Mouse (Mus musculus) brain, embryonic 14.5 days (tissue): ENCODE measurements around the gene Hmgb4. TPM values are rescaled to one million over a fixed set of nuclear protein-coding genes. Genes with fewer than 3 reads are reported as not detected.

Source experiments
- DNase-seq: peaks from one replicate; pipeline ENCODE4 v3.0.0-alpha.2; 2011; ENCODE audit warnings: low read depth
- CTCF ChIP-seq: fragments of 200-500 bp; IDR thresholded peaks from 2 replicates; pipeline ENCODE4 v1.5.1; 2012; ENCODE audit warnings: inconsistent platforms, mild to moderate bottlenecking, moderate library complexity, borderline replicate concordance; ENCODE audit not compliant: insufficient read depth, insufficient read length; ENCODE audit errors: extremely low read depth
- POLR2A ChIP-seq: fragments of 200-500 bp; IDR thresholded peaks from 2 replicates; pipeline ENCODE4 v1.6.1; 2012; ENCODE audit warnings: mild to moderate bottlenecking, inconsistent platforms, borderline replicate concordance; ENCODE audit not compliant: poor library complexity, insufficient read depth, insufficient read length, severe bottlenecking; ENCODE audit errors: extremely low read depth
- polyA plus RNA-seq: library from polyadenylated mRNA; depleted of rRNA; stranded (reverse); fragments of >200 nt; gene quantifications from 2 replicates; pipeline ENCODE4 v1.2.3, GENCODE M21; 2012

The Hmgb4 gene
- polyA plus RNA-seq, 1 experiment, result not detected

DNA sequence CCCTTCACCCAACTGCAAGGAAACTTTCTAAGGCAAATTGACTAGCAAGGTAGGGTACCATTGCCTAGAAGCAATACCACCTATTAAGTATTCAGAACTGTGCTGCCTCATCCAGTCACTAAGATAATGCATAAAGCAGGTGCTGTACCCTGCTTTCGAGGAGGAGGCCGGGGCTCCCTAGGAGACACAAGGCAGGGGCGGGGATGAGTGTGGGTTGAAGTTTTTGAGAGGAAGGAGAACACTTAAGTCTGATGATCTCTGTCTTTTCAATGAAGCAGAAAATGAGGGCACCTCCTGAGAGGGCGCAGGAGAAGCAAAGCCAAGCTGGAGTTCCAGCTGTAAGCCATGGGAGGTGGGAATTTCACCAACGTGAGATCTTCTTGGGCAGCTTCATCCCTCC, 1.5 kb downstream of the Hmgb4 start:
- DNase-seq, result no peak
- no peak for TF ChIP-seq CTCF
- no peak for TF ChIP-seq POLR2A

DNA sequence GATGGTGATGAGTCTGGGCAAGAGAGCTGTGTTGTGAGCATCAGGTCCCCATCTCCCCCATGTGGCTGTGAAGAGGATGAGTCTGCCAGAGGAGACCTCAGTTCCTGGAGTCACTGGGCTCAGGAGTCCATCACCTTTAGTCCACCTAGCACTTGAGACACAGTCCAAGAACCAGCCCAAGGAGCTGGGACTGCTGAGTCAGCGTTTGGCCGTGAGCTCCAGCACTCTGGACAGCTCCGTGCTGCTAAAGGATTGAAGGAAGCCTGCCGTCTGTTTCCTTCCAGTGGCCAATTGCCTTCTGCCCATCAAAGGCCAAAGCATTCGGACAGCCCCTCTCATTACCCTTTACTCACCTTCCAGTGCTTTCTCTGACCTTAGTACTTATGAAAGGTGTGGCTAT, 12.1 kb downstream of the Hmgb4 start:
- TF ChIP-seq POLR2A, result no peak
- TF ChIP-seq CTCF, result no peak
- DNase-seq, result peak; percentile 25

DNA sequence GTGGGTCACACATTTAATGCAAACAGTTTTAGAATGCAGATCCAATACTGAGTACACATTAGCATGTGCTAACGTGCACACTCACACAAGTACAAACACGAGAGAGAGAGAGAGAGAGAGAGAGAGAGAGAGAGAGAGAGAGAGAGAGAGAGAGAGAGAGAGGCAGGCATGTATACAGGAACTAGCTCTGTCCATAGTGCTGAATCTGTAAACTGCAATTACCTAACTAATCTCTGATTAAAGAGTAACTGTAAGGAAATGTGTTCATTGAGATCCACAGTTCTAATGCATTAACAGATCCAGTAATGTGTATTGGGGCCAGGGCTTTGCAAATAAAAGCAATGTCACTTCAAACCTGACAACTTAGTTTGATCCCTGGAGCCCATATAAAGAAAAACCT, 15.6 kb downstream of the Hmgb4 start:
- TF ChIP-seq CTCF (no peak), POLR2A (no peak)
- DNase-seq, result no peak

DNA sequence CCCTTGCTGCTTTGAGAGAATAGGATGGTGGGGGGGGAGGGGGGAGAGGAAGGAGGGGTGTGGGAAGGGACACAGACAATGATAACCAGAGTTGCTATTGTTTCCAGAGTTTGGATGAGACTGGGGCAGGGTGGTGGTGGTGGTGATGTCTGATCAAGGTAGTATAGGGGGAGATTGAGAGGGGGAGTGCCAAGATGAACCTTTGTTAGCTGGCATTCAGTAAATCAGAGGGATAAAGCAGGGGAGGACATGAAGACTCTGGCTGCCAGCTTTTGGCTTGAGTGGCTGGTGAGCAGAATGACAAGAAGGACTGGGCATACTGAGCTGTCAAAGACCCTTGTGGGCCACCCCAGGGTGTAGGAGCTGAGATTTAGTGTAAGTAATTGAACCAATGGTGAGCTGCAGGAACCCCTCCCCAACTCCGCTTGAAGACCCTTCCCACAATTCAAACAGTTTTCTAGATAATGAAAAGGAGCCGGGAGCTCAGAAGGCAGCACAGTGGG, 18.9 kb downstream of the Hmgb4 start:
- no peak for TF ChIP-seq CTCF
- no peak for TF ChIP-seq POLR2A
- peak; percentile 24 for DNase-seq

DNA sequence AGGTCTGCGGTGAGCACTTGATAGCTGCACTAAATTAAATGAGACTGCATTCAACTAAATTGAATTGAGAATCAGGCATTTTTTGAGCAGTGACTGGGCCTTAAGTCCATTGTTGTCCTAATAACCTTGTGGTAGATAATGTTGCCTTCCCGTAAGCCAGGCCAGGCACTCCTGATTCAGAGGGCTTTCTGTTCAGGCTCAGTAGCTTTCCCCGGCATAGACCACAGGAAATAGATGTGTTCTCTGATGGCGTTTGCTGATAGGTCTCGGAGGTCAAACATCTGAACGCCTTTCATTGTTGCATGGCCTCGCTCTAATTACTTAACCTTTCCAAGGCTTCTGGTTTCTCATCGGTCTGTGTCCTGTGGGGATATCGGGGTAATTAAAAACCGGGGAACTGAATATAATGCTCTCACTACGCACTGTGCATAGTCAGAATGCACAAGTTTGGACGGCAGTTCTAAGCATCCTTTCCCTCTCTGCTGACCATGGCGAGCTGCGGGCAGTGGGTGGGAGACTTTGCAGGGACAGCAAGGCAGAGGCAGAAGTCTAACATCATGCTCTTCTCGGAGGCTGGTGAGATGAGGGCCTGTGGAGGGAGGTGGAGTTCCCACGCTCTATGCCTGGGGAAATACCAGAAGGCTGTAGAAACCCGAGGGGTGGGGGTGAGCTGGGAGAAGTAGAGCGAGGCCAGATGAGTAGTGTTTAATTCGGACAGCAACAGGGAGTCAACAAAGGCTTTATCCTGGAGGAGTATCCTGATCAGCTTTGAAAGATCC, 19.5 kb downstream of the Hmgb4 start:
- DNase-seq, result peak; percentile 39
- TF ChIP-seq POLR2A (no peak), CTCF (no peak)

DNA sequence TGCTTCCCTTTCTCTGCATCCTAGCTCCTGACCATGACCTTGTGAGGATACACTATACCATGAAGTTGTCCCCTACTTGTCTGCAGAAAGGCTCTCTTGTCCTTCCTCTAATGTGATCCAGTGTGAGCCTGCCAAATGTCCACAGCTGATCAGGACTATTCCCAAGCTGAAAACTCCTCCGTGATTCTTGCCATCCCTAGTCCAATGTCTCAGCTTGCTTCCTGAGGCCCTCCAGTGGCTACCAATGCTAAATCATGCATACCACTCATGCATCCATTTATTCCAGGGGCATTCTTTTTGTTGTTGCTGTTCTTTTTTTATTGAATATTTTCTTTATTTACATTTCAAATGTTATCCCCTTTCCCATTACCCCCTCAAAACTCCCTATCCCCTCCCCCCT, 21.6 kb downstream of the Hmgb4 start:
- TF ChIP-seq POLR2A (no peak), CTCF (peak; percentile 25; the same call in 1 of the 2 replicates)
- peak; percentile 14 for DNase-seq

DNA sequence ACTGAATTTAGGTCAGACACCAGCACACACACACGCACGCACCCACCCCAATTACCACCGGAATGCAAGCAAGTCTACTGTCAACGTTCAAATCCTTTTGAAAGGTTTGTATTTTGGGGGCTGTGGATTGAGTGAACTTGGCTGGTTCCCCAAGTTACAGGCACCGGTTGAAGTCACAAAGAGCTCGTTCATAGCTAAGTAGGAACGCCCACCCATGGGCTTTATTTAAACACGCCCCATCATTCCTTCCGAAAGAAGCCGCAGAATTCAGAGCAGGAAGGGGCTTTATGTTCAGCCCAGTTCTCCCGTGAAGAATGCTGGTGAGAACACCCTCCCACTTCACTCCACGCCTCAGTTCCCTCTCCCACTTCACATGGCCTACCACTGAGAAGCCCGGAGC, 27.3 kb downstream of the Hmgb4 start:
- peak; percentile 61 for DNase-seq
- TF ChIP-seq CTCF (no peak), POLR2A (no peak)

DNA sequence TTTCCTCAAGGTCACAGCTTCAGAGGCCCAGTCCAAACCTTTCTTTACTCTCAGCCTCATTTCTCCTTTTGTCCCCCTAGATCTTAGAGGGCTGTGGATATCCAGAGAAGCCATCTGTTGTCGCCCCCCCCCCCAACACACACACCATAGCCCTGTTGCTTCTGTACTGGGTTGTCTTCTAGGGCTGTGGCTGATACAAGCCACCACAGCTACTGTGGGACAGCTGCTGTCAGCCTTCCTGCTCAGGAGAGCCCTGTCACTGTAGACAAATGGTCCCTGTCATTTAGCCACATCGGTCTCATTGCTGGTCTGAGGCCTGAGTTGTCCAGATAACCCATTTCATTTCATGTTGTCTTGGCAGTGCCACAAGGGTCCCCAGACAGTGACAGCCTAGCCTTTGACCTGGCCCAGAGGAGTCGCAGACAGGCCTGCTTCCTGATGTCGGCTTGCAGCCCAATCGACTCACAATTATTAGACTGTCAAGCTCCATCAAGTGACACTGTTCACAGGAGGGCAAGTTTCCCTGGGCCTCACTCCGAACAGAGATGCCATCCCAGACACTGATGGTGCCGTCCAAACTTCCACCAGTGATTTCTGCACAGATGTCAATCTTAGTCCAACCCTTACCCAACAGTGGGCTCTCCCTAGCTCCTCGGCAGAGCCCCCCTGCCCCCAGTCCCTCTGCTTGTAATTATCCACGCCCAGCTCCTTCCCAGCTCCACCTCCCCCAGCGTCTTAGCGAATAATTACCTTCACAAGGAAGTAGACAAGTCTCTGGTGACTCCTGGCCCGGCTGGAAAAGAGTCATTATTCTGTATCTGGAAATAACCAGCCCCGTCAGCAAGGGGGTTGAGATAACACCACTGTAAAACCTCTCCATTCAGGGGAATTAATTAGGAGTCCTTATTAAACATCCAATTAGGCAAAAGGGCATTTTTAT, 33.1 kb downstream of the Hmgb4 start:
- TF ChIP-seq POLR2A (no peak), CTCF (no peak)

DNA sequence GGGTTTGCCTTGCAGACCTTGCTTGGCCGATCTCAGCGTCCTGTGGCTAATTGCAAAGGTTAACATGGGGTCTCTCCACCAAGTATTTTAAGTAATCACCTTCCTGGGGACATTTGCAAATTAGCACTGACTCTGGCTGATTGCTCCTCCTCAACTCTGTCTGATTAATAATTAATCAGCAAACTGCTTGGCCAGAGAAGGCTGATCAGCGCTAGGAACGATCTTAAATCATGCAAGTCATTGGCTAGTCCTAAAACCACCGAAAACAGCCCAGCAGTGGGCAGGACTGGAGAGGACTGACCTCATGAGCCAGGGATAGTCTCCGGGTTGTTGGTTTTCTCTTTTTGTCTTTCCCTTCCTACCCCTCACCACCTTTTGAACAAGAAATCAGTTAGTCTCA, 36.3 kb downstream of the Hmgb4 start:
- TF ChIP-seq CTCF (no peak), POLR2A (no peak)
- peak; percentile 12 for DNase-seq

More for the DNA sequence above, 33.1 kb downstream of the Hmgb4 start:
- DNase-seq, result peak; percentile 75

DNA sequence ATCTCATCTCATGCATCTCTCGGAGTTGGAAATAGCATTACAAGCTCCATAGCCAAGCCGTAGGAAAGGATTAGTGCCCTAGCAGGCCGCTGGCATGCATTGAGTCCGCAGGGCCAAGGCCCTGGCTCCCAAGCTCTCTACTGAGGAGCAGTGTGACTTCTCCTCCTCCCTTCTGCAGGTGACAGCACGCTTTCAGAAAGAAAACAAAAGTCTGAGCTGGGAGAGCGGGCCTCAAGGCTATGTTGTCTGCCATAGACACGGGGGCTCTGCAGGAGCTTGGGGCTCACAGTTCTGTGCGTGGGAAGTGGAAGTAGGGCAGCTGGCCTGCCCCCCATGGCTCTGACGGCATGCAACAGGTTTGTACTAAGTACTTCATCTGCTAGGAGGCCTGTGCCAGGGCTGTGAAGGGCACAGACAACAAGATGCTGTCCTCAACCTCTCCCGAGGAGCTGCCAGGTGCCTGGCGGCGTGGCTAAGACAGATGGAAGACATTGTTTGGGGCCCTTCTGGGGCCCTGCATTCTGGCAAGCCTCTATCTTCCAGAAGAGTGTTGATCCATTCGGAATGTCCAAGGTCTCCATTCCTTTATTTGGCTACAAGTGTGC, 42.7 kb downstream of the Hmgb4 start:
- TF ChIP-seq POLR2A, result no peak
- TF ChIP-seq CTCF, result no peak
- no peak for DNase-seq
